Mouse (Mus musculus) adrenal gland, postnatal 36 days (tissue): ENCODE data around the gene Epb41l2. TPM values are rescaled to one million over a fixed set of nuclear protein-coding genes. Genes with fewer than 3 reads are reported as not detected.

Source experiments
- total RNA-seq, 2 experiments: library from RNA; stranded (reverse); gene quantifications; 2 replicates each; pipeline ENCODE4 v1.2.3; 2021

Epb41l2 gene
- total RNA-seq, 2 experiments from 2014 or later = 61.3 to 71.6 TPM

Other genes starting within 250 kb of the Epb41l2 start
- 10 to 100 TPM; 54.9 to 72.6 TPM for gene Akap7, start 51.9 kb upstream of the Epb41l2 start, total RNA-seq
- not detected for gene Smlr1, start 176.5 kb downstream of the Epb41l2 start, total RNA-seq